Mouse (Mus musculus): ENCODE measurements around the gene Ankrd34a.

- TF ChIP-seq CTCF (IDR thresholded peaks at IDR 0.05; ENCODE audit: control insufficient read depth, insufficient read depth, insufficient read length) (no peak), USF1 (IDR thresholded peaks at IDR 0.05; ENCODE audit: low read depth) (no peak), MAX (IDR thresholded peaks at IDR 0.05) (no peak), MYOG (IDR thresholded peaks at IDR 0.05; ENCODE audit: control insufficient read depth, extremely low read depth, insufficient read length) (no peak)
Measured at GRCm38 (mm10) chr3:96597435-96597891, 1.0 kb downstream of the Ankrd34a start.

Data from C2C12 (cell line).